Mouse (Mus musculus) liver, embryonic 11.5 days (tissue): ENCODE measurements at regions not wholly inside any gene's neighbourhood (a gene's known extent, or its start where the extent isn't known, plus 50 kb on each side); places are given as distances from the start of the nearest gene placed in this dataset.

ENCODE experiments used
- ATAC-seq: fragments of 200-750 bp; cut with Nextera tagmentation; replicated peaks from 2 replicates; pipeline ENCODE4 v1.8.0; 2017; ENCODE audit warnings: moderate number of reproducible peaks, mild to moderate bottlenecking, moderate TSS enrichment, moderate library complexity; ENCODE audit not compliant: low FRiP score
- DNase-seq: peaks from one replicate; pipeline ENCODE4 v3.0.0-alpha.2; 2017; ENCODE audit warnings: low spot score
- H3K27ac ChIP-seq: fragments of 300-500 bp; sonication (generic); 2 replicates; pipeline ENCODE4 v1.5.1; 2014; ENCODE audit warnings: mild to moderate bottlenecking, low read depth, low read length, control low read depth
- H3K27me3 ChIP-seq: fragments of 300-500 bp; sonication (generic); replicated peaks from 2 replicates; pipeline ENCODE4 v1.6.1; 2014; ENCODE audit warnings: low read length, mixed read lengths; ENCODE audit not compliant: control insufficient read depth, insufficient read depth
- H3K36me3 ChIP-seq: fragments of 300-500 bp; sonication (generic); 2 replicates; pipeline ENCODE4 v1.6.1; 2014; ENCODE audit warnings: mild to moderate bottlenecking, low read length, moderate library complexity, mixed read lengths; ENCODE audit not compliant: control insufficient read depth, insufficient read depth
- H3K4me1 ChIP-seq: fragments of 300-500 bp; sonication (generic); replicated peaks from 2 replicates; pipeline ENCODE4 v1.6.1; 2014; ENCODE audit warnings: low read length, mixed read lengths; ENCODE audit not compliant: control insufficient read depth, insufficient read depth
- H3K4me2 ChIP-seq: fragments of 300-500 bp; sonication (generic); 2 replicates; pipeline ENCODE4 v1.6.1; 2014; ENCODE audit warnings: mild to moderate bottlenecking, control low read depth, moderate library complexity
- H3K4me3 ChIP-seq: fragments of 300-500 bp; sonication (generic); 2 replicates; pipeline ENCODE4 v1.5.1; 2014; ENCODE audit warnings: low read depth, low read length, control low read depth
- H3K9ac ChIP-seq: fragments of 300-500 bp; sonication (generic); 2 replicates; pipeline ENCODE4 v1.6.1; 2014; ENCODE audit warnings: low read depth, low read length, control low read depth
- H3K9me3 ChIP-seq: fragments of 300-500 bp; sonication (generic); 2 replicates; pipeline ENCODE4 v1.6.1; 2016; ENCODE audit warnings: low read length, inconsistent platforms, mixed read lengths; ENCODE audit not compliant: control insufficient read depth
- WGBS: fragments of 180-500 bp; shearing (Covaris S2); extraction: QIAGEN DNeasy Blood & Tissue Kit; methylation state at CpG from one replicate; pipeline ENCODE4 v1.1.7; 2014; 5-methylcytosine and 5-hydroxymethylcytosine counted together

DNA sequence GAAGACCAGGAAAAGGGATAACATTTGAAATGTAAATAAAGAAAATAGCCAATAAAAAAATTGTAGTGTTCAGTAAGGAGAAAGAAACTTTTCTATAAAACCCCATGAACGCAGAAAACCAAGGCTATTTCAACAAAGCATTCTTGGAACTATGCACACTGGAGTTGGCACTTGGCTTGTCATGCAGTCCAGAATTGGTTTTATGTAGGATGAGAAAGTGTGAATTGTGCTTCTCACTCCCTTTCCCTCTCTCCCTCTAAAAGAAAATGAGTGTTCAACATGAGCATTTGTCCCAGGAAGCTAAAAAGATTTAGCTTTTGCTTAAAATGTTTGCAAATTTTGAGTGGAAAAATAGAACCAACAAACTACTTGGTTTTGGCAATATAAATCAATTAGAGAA, 841.6 kb upstream of the Adam24 start:
- H3K36me3 ChIP-seq = no peaks in the 10 kb centered on the region
- no peak overlapping the region for H3K4me3 ChIP-seq
- H3K9me3 ChIP-seq = no peaks in the 10 kb centered on the region
- ATAC-seq = no peak
- H3K27me3 ChIP-seq = no peaks in the 10 kb centered on the region
- H3K4me2 ChIP-seq = no peak overlapping the region
- no peak for DNase-seq
- H3K9ac ChIP-seq = no peak overlapping the region
- H3K4me1 ChIP-seq = no peaks in the 10 kb centered on the region
- no peak overlapping the region for H3K27ac ChIP-seq
- 91% methylated on average over 1 of the region's 1 CpGs for whole genome bisulfite sequencing

DNA sequence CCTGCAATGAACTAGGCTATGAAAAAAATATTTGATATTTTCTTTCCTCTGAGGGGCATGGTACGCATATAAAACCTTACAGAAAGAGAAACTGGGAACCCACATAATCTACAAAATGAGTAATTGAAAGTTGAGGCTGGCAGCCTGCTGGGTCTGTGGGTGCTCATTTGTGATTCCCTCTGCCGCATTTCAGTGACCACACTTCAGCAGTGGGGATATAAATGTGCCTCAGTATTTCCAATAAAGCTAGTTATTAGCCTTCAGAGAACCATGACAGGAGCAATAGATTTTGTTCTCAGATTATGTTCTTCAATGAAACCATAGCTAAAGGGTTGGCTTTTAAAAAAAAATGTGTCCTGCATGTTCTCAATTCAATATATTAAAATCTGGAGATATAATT, 828.0 kb upstream of the Adam24 start:
- Histone ChIP-seq H3K27ac (no peak overlapping the region), H3K4me3 (no peak overlapping the region), H3K4me2 (no peak overlapping the region), H3K9me3 (no peaks in the 10 kb centered on the region), H3K9ac (no peak overlapping the region), H3K4me1 (no peaks in the 10 kb centered on the region), H3K27me3 (no peaks in the 10 kb centered on the region), H3K36me3 (no peaks in the 10 kb centered on the region)
- DNase-seq (no peak), ATAC-seq (no peak)
- WGBS = 81% methylated on average over 2 of the region's 2 CpGs

DNA sequence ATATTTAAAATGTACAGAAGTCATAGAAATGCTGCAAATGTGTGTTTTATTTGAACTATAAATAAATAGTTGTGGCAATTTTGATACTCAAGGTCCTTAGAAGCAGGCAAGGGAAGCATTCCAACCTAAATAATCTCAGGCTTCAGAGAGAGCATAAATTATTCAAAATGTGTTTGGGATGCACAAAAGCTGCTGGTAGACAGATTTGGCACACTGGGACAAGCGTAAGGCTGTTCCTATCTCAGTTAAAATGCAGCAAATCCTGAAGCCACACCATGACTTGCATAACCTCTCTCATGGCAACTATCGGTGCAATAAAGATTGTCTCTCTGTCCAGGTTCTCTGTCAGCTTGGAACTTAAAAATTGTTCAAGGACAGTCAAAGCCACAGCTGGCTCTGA, 812.3 kb upstream of the Adam24 start:
- H3K4me2 ChIP-seq = no peak overlapping the region
- H3K4me1 ChIP-seq = no peaks in the 10 kb centered on the region
- no peak for DNase-seq
- no peak overlapping the region for H3K27ac ChIP-seq
- no peak for ATAC-seq
- H3K4me3 ChIP-seq = no peak overlapping the region
- no peaks in the 10 kb centered on the region for H3K9me3 ChIP-seq
- no peak overlapping the region for H3K9ac ChIP-seq
- WGBS = 81% methylated on average over 2 of the region's 2 CpGs
- H3K27me3 ChIP-seq = no peaks in the 10 kb centered on the region
- H3K36me3 ChIP-seq = no peaks in the 10 kb centered on the region

DNA sequence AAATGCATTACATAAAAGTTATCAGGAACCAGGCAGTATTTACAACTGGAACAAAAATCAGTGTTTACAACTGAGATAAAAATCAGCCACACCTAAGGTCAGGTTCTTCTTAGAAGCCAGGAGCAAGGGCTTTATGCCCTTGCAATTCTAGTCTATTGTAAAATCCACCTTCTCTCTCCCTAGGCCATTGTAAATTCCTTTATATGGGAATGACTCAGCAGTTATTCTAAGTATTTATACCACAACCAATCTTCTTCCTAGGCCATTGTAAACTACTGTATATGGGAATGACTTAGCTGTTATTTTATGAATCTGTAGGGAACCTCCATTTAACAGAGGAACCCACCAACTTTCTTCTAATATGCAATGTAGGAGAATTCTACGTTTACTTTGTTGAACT, 772.6 kb upstream of the Adam24 start:
- Histone ChIP-seq H3K9ac (no peak overlapping the region), H3K4me3 (no peak overlapping the region), H3K27me3 (no peaks in the 10 kb centered on the region), H3K27ac (no peak overlapping the region), H3K9me3 (no peaks in the 10 kb centered on the region), H3K4me2 (no peak overlapping the region), H3K36me3 (no peaks in the 10 kb centered on the region), H3K4me1 (no peaks in the 10 kb centered on the region)
- DNase-seq (no peak), ATAC-seq (no peak)
- WGBS = 68% methylated on average over 1 of the region's 1 CpGs

DNA sequence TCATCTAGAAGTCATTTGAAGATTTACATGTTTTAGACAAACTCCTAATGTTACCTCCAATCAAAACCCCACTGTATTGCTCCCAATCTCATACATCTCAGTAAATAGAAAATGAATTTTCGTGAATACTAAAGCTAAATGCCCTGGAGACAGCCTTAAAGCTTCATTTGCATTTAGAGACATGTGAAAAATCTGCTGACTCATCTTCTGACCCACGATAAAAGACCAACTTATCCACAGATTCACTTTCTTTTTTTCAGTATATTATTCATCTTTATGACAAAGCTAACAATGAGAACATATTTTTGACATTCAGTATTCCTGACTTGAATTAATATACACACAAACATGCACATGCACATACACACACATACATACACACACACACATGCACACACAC, 762.0 kb upstream of the Adam24 start:
- no peak overlapping the region for H3K4me3 ChIP-seq
- no peak for DNase-seq

DNA sequence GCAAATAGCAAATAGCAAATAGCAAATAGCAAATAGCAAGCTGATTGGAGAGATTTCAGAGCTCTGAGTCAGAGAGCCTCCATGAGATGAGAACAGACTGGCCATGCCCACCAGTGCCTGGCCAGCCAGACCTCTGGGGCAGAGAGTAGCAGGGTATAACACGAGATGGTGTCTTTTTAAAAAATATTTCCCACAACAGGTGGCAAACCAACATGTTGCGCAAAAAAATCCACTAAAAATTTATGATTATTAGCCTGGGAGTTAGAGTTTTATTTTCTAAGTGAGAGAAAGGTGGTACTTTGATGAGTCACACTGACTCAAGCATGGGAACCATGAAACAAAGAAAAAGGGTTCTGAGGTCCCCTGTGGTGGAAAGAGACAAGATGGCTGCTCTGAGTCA, 753.5 kb upstream of the Adam24 start:
- H3K4me3 ChIP-seq = no peak overlapping the region
- no peaks in the 10 kb centered on the region for H3K27me3 ChIP-seq
- no peak overlapping the region for H3K4me2 ChIP-seq
- H3K27ac ChIP-seq = no peak overlapping the region
- ATAC-seq (no peak), DNase-seq (no peak)
- 82% methylated on average over 2 of the region's 2 CpGs for WGBS
- no peaks in the 10 kb centered on the region for H3K4me1 ChIP-seq
- no peaks in the 10 kb centered on the region for H3K9me3 ChIP-seq
- no peak overlapping the region for H3K9ac ChIP-seq
- no peaks in the 10 kb centered on the region for H3K36me3 ChIP-seq

More for the DNA sequence above, 762.0 kb upstream of the Adam24 start:
- H3K9ac ChIP-seq = no peak overlapping the region
- ATAC-seq = no peak
- no peaks in the 10 kb centered on the region for H3K27me3 ChIP-seq
- no peak overlapping the region for H3K4me2 ChIP-seq
- 54% methylated on average over 2 of the region's 2 CpGs for WGBS
- H3K27ac ChIP-seq = no peak overlapping the region
- no peaks in the 10 kb centered on the region for H3K9me3 ChIP-seq
- H3K36me3 ChIP-seq = no peaks in the 10 kb centered on the region
- H3K4me1 ChIP-seq = no peaks in the 10 kb centered on the region

DNA sequence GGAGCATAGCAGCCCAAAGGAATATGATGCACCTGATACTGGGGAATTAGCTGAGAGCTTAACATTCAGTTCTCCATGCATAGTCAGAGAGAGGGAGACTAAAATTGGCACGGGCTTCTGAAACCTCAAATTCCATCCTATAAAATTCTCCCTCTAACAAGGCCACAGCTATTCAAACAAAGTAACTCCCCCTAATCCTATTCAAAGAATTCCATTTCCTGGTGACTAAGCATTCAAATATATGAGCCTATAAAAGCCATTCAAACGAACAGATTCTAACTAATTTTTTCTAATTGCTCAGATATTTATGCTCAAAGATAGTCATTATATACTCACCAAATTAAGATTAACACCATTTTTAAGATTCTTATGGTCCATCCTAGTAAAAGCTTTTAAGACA, 751.1 kb upstream of the Adam24 start:
- no peak overlapping the region for H3K4me3 ChIP-seq
- no peak for DNase-seq
- H3K4me1 ChIP-seq = no peaks in the 10 kb centered on the region
- H3K9ac ChIP-seq = no peak overlapping the region
- H3K27ac ChIP-seq = no peak overlapping the region
- no peaks in the 10 kb centered on the region for H3K27me3 ChIP-seq
- no peaks in the 10 kb centered on the region for H3K36me3 ChIP-seq
- H3K9me3 ChIP-seq = no peaks in the 10 kb centered on the region
- ATAC-seq = no peak
- no peak overlapping the region for H3K4me2 ChIP-seq
- 58% methylated on average over 2 of the region's 2 CpGs for WGBS

DNA sequence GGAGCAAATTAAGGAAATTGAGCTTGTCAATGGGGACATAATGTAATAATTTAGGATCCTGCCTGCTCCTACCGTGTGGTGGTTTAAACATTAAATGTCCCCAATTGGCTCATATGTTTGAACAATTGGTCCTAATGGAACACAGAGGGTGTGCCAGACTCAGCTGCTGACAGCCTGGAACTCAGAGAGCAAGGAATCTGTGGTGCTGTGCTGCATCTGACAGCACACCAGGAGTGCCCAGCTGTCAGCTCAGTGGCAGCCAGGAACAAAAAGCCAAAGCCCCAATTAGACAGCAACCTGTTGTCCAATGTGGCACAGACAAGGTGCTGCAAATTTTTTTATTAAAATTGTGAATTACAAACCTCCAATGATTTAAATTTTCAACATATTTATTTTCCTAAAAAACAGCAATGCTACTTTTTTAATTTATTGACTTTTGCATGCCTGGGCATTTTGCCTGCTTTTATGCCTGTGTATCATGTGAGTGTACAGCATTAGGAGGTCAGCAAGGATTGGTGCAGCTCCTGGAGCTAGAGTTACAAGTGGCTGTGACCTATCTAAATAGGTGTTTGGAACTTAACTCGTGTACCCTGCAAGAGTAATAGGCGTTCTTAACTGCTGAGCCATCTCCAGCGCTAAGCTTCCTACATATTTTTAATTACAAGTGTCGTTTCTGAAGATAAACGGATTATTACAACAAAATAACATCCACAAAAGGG, 724.5 kb upstream of the Adam24 start:
- Histone ChIP-seq H3K27me3 (no peaks in the 10 kb centered on the region), H3K4me1 (no peaks in the 10 kb centered on the region), H3K27ac (no peak overlapping the region), H3K9me3 (no peaks in the 10 kb centered on the region), H3K4me2 (no peak overlapping the region), H3K9ac (no peak overlapping the region), H3K36me3 (no peaks in the 10 kb centered on the region), H3K4me3 (no peak overlapping the region)
- no peak for ATAC-seq
- no peak for DNase-seq
- WGBS = 62% methylated on average over 6 of the region's 6 CpGs

DNA sequence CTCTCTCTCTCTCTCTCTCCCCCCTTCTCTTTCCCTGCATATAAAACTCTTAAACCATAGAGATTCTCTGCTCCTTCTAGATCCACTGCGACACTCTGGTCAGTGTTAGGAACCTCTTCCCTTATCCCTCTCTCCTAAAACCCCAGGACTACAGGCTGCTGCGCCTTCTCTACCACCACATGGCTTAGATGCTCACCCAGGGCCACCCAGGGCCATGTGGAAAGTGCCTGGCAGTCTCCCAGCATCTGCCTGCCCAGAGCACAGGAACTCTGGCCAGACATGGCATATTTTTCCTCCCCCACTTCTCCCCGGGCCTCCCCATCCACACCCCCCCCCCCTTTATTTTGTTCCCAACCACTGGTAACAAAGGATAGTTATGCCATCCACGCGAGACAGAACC, 720.4 kb upstream of the Adam24 start:
- no peak overlapping the region for H3K9ac ChIP-seq
- no peak overlapping the region for H3K4me2 ChIP-seq
- WGBS = 47% methylated on average over 4 of the region's 5 CpGs
- DNase-seq (no peak), ATAC-seq (no peak)
- no peak overlapping the region for H3K27ac ChIP-seq
- H3K4me1 ChIP-seq = no peaks in the 10 kb centered on the region
- H3K27me3 ChIP-seq = no peaks in the 10 kb centered on the region
- H3K4me3 ChIP-seq = no peak overlapping the region
- no peaks in the 10 kb centered on the region for H3K9me3 ChIP-seq
- H3K36me3 ChIP-seq = no peaks in the 10 kb centered on the region
